Mouse (Mus musculus) testis, adult 2 months (tissue): ENCODE data around the gene Snx18. TPM values are rescaled to one million over a fixed set of nuclear protein-coding genes. Genes with fewer than 3 reads are reported as not detected.

Source experiments
- H3K27ac ChIP-seq: fragments of 200-500 bp; 2 replicates; pipeline ENCODE4 v1.5.1; 2012; ENCODE audit warnings: low read depth, low read length; ENCODE audit not compliant: control insufficient read depth, insufficient read depth
- H3K27me3 ChIP-seq: fragments of 200-500 bp; 2 replicates; pipeline ENCODE4 v1.6.1; 2012; ENCODE audit warnings: mild to moderate bottlenecking, low read length, moderate library complexity; ENCODE audit not compliant: control insufficient read depth, insufficient read depth
- H3K36me3 ChIP-seq: fragments of 200-500 bp; 2 replicates; pipeline ENCODE4 v1.6.1; 2012; ENCODE audit warnings: mild to moderate bottlenecking, low read length; ENCODE audit not compliant: control insufficient read depth, insufficient read depth
- H3K4me1 ChIP-seq: fragments of 200-500 bp; 2 replicates; pipeline ENCODE4 v1.6.1; 2012; ENCODE audit warnings: low read length; ENCODE audit not compliant: control insufficient read depth, insufficient read depth
- H3K4me3 ChIP-seq: fragments of 200-500 bp; 2 replicates; pipeline ENCODE4 v1.5.1; 2012; ENCODE audit warnings: low read depth, mild to moderate bottlenecking, low read length, moderate library complexity, mixed read lengths; ENCODE audit not compliant: control insufficient read depth
- CTCF ChIP-seq: fragments of 200-500 bp; IDR thresholded peaks from 2 replicates; pipeline ENCODE4 v1.5.1; 2012; ENCODE audit warnings: low read depth, mild to moderate bottlenecking, inconsistent platforms, low read length, moderate library complexity; ENCODE audit not compliant: control insufficient read depth, insufficient read depth, insufficient replicate concordance
- POLR2A ChIP-seq: fragments of 200-500 bp; IDR thresholded peaks from 2 replicates; pipeline ENCODE4 v1.6.1; 2012; ENCODE audit warnings: low read depth, mild to moderate bottlenecking, inconsistent platforms, low read length, moderate library complexity; ENCODE audit not compliant: control insufficient read depth
- polyA plus RNA-seq: library from polyadenylated mRNA; depleted of rRNA; stranded (reverse); fragments of >200 nt; gene quantifications from 2 replicates; pipeline ENCODE4 v1.2.3, GENCODE M21; 2012

Snx18 gene
- polyA plus RNA-seq, 1 experiment: 2.0 TPM

- peaks cover 16% of the 10 kb centered on the region for H3K4me1 ChIP-seq
- no peak overlapping the region for H3K27ac ChIP-seq
- H3K4me3 ChIP-seq: no peak overlapping the region
- TF ChIP-seq POLR2A: no peak
- no peaks in the 10 kb centered on the region for H3K36me3 ChIP-seq
- no peaks in the 10 kb centered on the region for H3K27me3 ChIP-seq
Measured at GRCm38 (mm10) chr13:113601831-113602604, 16.3 kb downstream of the Snx18 start.

GRCm38 (mm10) chr13:113600531-113601463 lies 17.6 kb downstream of the Snx18 start:
- H3K4me3 ChIP-seq: no peak overlapping the region
- H3K4me1 ChIP-seq: peaks cover 13% of the 10 kb centered on the region

GRCm38 (mm10) chr13:113599701-113600530 lies 18.4 kb downstream of the Snx18 start:
- Histone ChIP-seq H3K4me1 (peaks cover 6% of the 10 kb centered on the region), H3K4me3 (no peak overlapping the region; the same call in 1 of the 2 replicates), H3K27ac (no peak overlapping the region)

More at GRCm38 (mm10) chr13:113600531-113601463, 17.6 kb downstream of the Snx18 start:
- TF ChIP-seq POLR2A (no peak), CTCF (no peak)
- Histone ChIP-seq H3K36me3 (no peaks in the 10 kb centered on the region), H3K27ac (no peak overlapping the region), H3K27me3 (no peaks in the 10 kb centered on the region)

GRCm38 (mm10) chr13:113597616-113598015 lies 20.7 kb downstream of the Snx18 start:
- Histone ChIP-seq H3K27me3 (no peaks in the 10 kb centered on the region), H3K4me3 (no peak overlapping the region), H3K36me3 (no peaks in the 10 kb centered on the region), H3K27ac (no peak overlapping the region), H3K4me1 (peaks cover 2% of the 10 kb centered on the region)
- TF ChIP-seq CTCF (no peak), POLR2A (no peak)

More at GRCm38 (mm10) chr13:113599701-113600530, 18.4 kb downstream of the Snx18 start:
- TF ChIP-seq CTCF: no peak
- no peak for TF ChIP-seq POLR2A
- H3K27me3 ChIP-seq: no peaks in the 10 kb centered on the region
- no peaks in the 10 kb centered on the region for H3K36me3 ChIP-seq

GRCm38 (mm10) chr13:113596821-113597541 lies 21.4 kb downstream of the Snx18 start:
- Histone ChIP-seq H3K27me3 (no peaks in the 10 kb centered on the region), H3K4me1 (peaks cover 2% of the 10 kb centered on the region), H3K4me3 (no peak overlapping the region), H3K27ac (no peak overlapping the region), H3K36me3 (no peaks in the 10 kb centered on the region)
- TF ChIP-seq CTCF (no peak), POLR2A (no peak)

GRCm38 (mm10) chr13:113595987-113596386 lies 22.4 kb downstream of the Snx18 start:
- no peak for TF ChIP-seq CTCF
- no peak for TF ChIP-seq POLR2A
- Histone ChIP-seq H3K27me3 (no peaks in the 10 kb centered on the region), H3K4me1 (peaks cover 2% of the 10 kb centered on the region; the same call in 1 of the 2 replicates), H3K4me3 (no peak overlapping the region), H3K27ac (no peak overlapping the region), H3K36me3 (no peaks in the 10 kb centered on the region)
